Mouse (Mus musculus) adrenal gland, postnatal 36 days (tissue): ENCODE measurements around the gene Lsp1. TPM values are rescaled to one million over a fixed set of nuclear protein-coding genes. Genes with fewer than 3 reads are reported as not detected.
A peak's percentile ranks its signal among the peaks of the same experiment; 100 is the strongest.

Experiments
- DNase-seq, 2 experiments: peaks; one replicate each; pipeline ENCODE4 v3.0.0; 2021; ENCODE audit warnings: mixed read lengths in 1 of 2
- total RNA-seq, 2 experiments: library from RNA; stranded (reverse); gene quantifications; 2 replicates each; pipeline ENCODE4 v1.2.3; 2021

Gene Lsp1
- total RNA-seq, 2 experiments from 2014 or later, result 16.8 to 23.1 TPM

- no peak for DNase-seq
Observed at GRCm38 (mm10) chr7:142444171-142444570, 16.4 kb upstream of the Lsp1 start.

DNA sequence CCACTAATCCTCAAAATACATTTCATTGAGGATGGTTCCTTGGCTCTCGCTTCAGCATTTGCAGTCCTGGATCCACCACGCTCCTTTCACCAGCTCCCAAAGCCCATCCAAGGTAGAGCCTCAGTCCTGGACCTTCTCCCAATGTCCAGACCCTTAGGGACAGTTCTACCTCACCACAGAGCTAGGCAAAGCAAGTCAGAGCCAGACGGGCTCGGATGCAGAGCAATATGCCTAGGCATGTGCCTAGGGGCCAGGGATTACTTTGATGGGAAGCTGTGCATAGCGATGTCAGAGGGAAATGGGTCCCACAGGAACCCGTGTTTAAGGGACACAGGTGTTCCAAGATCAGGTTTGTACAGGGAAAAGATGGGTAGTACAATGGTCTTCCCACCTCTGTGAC is 15.3 kb upstream of the Lsp1 start:
- DNase-seq, result no peak

DNA sequence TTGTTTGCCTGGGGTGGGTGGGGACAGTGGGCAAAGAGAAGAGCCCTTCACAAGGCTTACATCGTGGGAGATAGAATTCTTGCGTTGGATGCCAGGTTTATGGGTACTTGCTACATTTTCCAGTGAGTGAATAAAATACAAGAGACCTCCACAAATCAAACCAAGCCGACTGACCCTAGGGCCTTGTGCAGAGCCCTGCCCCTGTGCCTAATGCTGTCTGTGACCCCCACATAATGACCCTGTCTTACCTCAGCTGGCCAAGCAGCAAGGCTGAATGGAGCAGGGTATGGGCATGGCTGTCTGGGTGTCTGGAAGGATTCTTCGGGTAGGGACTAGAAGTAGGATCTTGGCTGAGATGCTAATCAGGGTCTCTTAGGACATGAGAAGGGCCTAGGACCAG is 14.3 kb upstream of the Lsp1 start:
- no peak for DNase-seq

GRCm38 (mm10) chr7:142449038-142449617 is 11.5 kb upstream of the Lsp1 start:
- no peak for DNase-seq

GRCm38 (mm10) chr7:142454706-142455105 is 5.9 kb upstream of the Lsp1 start:
- no peak for DNase-seq

- no peak for DNase-seq
Observed at GRCm38 (mm10) chr7:142455251-142455650, 5.4 kb upstream of the Lsp1 start.

GRCm38 (mm10) chr7:142456806-142457205 is 3.8 kb upstream of the Lsp1 start:
- DNase-seq, result no peak

GRCm38 (mm10) chr7:142457227-142457811 is 3.3 kb upstream of the Lsp1 start:
- no peak for DNase-seq

- DNase-seq, result no peak
Observed at GRCm38 (mm10) chr7:142458026-142458425, 2.6 kb upstream of the Lsp1 start.

DNA sequence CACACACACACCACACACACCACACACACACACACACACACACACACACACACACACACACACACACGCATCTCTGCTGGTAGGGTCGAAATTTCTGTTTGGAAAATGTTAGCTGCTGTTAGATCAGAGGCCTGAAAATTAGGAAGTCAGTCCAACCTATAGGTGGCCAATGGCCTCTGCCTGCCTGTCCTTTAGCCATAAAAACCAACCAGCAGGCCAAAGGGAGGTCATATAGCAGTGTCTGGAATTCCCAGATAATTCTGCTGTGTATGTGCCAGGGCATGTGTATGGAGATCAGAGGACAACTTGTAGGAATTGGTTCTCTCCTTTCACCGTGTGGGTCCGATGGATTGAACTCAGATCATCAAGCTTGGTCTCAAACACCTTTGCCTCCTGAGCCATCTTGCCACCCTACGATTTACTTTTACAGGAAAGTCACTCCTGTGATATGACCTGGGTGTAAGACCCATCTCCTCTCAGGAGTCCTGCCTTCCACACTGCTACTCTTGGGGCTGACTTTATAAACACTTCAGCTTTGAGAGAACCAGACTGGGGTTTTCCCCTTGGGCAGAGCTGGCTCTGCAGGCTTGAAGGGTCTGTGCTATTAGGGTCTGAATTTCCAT is 1.8 kb upstream of the Lsp1 start:
- no peak for DNase-seq

DNA sequence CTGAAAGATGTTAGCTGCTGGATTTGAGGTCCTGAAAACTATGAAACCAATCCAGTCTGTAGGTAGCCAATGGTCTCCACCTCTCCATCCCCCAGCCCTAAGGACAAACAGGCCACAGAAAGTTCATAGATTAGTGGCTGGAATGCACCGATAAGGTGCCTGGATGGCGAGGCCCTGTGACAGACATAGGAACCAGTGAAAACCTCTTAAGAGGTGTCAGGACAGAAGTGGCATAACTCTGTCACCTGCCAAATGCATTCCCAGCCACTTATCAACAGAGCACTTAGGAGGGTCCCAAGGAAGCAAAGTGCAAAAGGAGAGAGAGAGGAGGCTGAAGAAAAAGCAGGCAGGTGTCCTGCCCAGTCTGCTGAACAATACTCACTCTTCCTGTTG is 1.3 kb upstream of the Lsp1 start:
- DNase-seq, result no peak

GRCm38 (mm10) chr7:142461446-142461845 is 837 bp downstream of the Lsp1 start:
- no peak for DNase-seq

GRCm38 (mm10) chr7:142462190-142462589 is 1.6 kb downstream of the Lsp1 start:
- no peak for DNase-seq

DNA sequence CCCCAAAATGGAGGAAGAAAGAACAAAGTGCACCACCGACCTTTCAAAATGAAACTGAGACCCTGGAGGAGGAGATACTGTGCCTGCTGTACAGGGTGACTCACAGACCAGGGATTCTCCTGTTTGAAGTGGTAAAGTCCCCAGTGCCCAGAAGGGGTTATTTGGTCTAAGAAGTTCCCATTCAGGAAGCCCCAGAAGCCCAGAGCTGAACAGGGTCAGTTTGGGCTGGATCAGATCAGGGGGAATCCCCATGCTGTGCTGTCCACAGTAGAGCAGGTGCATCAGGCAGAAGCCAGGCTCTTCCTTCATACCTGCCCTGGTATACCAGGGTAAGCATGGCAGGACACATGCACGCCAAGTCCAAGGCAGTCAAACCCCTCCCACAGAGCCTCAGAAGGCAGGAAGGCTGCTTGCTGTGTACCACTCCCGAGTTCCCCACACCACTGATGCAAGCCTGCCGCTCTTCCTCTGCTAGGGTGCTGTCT is 2.0 kb downstream of the Lsp1 start:
- no peak for DNase-seq

DNA sequence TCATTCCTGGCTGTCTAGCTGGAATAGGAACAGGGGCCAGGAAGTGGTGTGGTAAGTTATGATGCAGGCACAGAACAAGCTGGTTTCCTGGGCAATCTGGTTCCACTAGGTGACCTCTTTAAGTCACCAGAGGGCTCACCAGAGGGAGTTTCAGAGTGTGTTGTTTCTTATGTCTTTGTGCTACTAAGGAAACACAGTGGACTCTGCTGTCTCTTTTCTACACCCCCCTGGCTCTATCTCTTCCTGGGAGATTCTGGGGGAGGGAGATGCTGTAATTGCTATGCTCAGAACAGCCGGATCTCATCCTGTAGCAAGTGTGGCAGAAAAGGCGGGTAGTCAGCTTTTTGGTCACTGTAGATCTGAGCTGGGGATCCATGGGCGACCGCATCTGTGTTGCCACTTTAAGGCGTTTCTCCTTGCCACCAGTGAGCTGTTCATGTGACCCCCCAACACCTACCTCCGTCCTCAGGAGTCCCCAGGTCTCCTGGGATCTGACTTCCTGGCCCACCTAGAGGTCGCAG is 9.6 kb downstream of the Lsp1 start:
- DNase-seq, result no peak

DNA sequence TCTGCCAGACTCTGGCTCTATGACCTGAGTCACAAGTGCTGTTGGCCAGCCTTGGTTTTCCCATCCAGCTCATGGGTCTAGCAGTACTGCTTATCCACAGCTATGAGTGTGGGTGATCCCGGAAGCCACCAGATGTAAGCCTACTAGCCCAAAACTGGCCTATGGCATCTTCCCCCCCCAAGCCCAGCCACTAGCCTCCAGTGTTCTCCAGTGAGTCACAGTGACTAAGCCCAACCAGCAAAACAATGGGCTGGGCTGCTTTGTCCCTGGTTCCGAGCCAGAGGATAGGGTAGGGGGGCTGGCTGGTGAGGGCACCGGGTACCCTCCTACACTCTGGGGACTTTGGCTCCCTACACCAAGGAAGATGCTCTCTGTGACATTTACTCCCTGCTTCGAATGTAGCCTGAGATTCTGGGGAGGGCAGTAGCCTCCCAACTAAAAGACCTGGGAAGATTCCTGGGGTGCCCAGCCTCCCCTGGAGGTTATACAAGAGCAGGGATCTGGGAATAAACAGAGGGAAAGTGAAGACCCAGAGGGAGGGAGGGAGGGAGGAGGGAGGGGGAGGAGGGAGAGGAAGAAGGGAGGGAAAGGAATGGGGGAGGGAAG is 10.3 kb downstream of the Lsp1 start:
- DNase-seq, result peak; percentile 24 to 49

- DNase-seq, result no peak
Observed at GRCm38 (mm10) chr7:142471414-142471861, 10.8 kb downstream of the Lsp1 start.

DNA sequence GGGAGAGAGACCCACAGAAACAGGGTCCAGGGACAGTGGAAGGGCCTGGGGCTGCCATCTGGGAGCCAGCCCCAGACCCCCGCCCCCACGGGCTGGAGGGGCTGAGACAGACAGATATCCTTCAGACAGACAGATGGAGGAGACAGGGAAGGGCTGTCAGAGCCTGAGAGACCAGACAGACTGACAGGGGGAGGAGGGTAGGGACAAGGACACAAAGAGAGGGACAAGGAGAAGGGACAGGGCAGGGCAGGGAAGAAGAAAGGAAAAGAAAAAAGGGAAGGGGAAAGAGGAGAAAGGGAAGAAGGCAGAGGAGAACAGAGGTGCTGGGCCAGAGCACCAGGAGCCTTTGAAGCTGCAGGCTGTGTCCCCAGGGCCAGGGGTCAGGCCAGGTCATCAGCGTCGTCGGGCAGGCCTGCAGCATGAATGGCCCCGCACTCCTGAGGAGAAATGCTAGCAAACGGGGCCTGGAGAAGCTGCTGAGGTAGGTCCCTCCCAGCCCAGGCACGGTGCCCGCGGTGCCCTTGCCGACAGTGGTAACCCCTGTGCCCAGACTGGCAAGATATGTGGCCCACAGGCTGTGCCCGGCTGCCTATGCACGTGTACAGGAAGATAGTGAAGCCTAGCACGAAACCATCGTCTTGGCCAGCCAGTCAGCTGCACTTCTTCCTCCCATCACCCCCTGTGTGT is 11.4 kb downstream of the Lsp1 start:
- peak; percentile 16 to 61 for DNase-seq

DNA sequence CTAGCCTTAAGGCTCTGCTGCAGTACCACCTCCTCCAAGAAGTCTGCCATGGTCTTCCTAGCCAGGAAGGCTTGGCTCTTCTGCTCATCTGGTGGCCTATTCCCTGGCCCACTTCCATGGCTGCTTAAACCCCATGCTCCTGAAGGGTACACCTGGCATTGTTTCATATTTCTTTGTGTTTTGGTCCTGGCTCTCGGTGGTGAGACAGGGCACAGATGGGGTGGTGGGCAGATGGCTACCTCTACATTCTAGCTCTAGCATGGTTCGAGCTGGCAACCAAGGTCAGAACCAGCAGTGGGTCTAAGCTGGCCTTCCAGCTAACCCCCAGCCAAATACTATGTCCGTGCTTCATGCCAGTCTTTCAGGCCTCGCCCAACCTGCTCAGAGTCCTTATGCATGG is 12.3 kb downstream of the Lsp1 start:
- DNase-seq, result no peak

DNA sequence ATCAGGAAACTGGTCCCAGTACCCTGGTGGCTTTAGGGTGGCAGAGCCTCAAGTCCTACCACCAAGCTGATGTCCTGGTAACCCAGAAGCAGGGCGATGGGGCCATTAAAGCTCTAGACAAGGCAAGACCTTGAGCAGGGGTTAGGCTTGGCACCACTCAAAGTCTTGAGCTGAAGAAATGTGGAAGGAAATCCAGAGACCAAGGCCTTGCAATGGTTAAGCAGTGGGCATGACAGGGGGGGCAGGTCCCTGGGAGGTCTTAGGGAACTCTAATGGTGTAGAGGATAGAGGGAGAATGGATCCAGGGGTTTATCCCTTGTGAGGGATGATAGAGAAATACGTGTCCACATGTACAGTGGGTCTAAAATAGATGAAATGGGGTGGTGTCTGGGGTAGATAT is 12.9 kb downstream of the Lsp1 start:
- DNase-seq, result no peak

DNA sequence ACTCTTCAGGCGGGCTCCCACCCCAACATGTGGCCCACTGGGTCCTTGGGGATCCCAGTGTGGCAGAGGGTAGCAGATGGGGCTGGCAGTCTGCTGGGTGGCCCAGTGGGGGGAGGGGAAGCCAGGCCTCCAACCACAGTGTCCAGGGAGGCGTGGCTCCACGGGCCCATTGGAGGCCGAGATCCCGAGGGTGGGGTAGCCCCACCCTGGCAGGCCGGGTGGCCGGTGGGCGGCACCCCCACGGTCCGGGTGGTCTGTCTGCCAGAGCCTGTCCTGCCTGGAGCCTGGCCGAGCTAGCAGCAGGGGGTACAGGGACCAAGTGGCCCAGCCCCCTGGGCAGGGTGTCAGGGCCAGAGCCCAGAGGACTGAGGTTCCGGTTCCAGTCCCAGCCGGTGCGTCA is 14.2 kb downstream of the Lsp1 start:
- DNase-seq, result no peak

- DNase-seq, result no peak
Observed at GRCm38 (mm10) chr7:142475641-142476040, 15.0 kb downstream of the Lsp1 start.

DNA sequence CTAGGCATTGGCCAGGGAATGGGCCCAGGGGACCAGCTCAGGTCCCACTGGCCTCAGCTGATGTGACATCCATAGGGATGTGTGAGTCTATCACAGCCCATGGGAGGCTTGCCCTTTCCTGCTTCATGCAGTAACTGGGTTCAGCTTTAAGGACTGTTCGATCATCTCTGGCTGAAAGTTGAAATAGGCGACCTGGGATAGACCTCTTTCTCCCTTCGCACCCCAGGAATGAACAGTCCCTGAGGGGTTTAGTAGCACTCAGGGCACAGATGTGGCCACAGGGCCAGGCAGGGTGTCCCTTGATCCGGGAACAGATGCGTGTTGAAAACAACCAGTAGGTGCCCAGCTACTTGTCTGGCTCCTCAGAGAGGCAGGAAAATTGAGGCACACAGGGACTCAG is 15.7 kb downstream of the Lsp1 start:
- no peak for DNase-seq
